Mouse (Mus musculus) erythroblast, adult 5-6 weeks (primary cell): ENCODE results near the gene Rffl. TPM values are rescaled to one million over a fixed set of nuclear protein-coding genes. Genes with fewer than 3 reads are reported as not detected.
"Not testable (repeated sequence)": the region's sequence is repeated elsewhere in the genome, so short reads cannot be mapped to it uniquely, and the experiment has no call there.

Experiments
- ATAC-seq: replicated peaks from 2 replicates; pipeline ENCODE4 v1.8.0; 2016; ENCODE audit warnings: moderate number of reproducible peaks, mild to moderate bottlenecking, moderate TSS enrichment, inconsistent platforms; ENCODE audit not compliant: poor library complexity, low FRiP score, severe bottlenecking
- total RNA-seq, 2 experiments: library from RNA; stranded (forward) in 1 of 2; stranded (reverse) in 1 of 2; fragments of 150-400 nt in 1 of 2; fragments of 200-764, 138-1000 nt in 1 of 2; gene quantifications; 2 replicates each; pipeline versions ENCODE4 v1.2.3 to v1.2.4; 2015 to 2017; ENCODE audit warnings: low replicate concordance in 2 of 2

The Rffl gene
- total RNA-seq, 2 experiments from 2014 or later = 79.9 to 115 TPM

DNA sequence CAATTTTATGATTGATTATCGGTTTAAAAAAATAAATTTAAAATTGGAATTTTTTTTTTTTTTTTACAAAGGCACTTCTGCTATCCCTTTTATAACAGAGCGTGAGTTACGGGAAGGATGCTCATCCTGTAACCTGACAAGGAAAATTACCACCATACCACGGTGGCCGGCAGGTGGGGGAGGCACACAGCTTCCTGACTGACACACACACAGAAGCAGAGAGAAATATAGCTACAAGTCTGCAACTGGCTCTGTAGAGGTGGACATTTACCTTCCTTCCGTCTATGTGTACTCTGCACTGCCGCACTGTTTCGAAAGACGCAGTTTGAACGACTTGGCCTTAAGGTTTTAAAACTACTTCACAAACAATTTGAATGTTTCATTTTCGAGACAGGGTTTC is 18.9 kb downstream of the Rffl start:
- ATAC-seq = no peak

DNA sequence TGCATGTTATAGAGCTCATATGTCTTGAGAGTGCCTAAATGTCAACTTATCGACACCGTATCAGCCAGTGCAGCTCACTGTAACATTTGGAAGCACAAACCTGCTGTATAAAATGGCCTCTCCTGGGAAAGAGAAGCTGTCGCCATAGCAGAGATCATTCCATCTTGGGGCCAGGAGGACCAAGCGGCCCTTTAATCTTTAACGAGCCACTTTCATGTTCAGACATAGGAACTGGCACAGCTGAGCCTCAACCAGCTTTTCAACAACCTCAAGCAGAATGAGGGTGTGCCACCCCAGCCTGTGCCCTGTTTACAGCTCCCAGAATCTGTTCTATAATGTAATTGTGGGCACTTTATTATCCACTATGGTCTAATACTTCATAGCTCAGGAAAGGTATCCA is 20.8 kb downstream of the Rffl start:
- no peak for ATAC-seq

DNA sequence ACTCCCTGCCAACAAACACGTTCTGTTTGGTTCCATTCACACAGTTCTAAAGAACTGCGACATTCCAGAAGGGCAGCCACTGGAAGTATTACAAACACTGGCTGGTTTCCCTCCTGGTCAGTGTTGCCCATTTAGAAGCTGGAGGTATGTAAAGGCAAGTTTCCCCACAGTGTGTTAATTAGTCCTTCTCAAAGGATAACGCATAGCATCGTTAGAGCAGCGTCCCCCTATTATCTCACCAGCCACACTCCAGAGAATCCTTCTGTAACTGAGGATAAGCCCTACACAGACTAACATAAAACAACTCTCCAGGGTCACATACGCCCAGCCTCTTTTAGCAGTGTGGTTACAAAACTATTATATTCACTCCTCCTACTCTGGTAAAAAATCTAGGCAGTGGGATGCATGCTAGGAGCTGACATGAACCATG is 23.4 kb downstream of the Rffl start:
- ATAC-seq = peak; percentile 75

DNA sequence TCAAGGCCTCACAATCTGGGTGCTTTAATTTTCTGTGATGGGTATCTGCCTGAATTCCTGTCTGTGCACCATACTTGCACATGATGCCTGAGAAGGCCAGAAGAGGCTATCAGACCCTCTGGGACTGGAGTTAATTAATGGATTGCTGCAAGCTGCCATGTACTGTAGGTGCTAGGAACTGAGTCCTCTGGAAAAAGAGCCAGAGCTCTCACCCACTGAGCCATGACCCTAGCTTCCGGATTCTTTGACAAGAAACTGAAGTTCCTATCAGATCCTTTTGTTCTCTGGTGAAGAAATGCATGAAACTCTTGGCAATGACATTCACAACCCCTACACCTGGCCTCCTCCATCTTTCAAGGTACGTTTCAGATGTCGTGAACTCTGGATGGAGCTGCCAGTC is 24.1 kb downstream of the Rffl start:
- no peak for ATAC-seq

DNA sequence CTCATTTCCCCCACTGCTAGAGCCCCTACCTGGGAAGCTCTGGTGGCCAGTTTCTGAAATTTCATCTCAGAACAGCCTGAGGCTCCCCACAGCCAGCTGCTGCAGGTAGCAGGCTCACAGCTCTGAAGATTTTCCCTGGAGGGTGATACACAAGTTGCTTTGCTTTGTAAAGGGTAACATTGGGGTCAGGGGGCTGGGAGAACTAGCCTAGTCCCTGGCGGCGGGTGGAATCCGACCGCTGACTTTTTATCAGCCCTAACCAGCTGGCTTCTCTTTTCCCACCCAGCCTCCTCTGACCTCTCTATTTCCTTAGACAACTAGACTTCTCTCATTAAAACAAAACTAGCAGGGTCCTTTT is 25.0 kb downstream of the Rffl start:
- peak; percentile 72 for ATAC-seq

DNA sequence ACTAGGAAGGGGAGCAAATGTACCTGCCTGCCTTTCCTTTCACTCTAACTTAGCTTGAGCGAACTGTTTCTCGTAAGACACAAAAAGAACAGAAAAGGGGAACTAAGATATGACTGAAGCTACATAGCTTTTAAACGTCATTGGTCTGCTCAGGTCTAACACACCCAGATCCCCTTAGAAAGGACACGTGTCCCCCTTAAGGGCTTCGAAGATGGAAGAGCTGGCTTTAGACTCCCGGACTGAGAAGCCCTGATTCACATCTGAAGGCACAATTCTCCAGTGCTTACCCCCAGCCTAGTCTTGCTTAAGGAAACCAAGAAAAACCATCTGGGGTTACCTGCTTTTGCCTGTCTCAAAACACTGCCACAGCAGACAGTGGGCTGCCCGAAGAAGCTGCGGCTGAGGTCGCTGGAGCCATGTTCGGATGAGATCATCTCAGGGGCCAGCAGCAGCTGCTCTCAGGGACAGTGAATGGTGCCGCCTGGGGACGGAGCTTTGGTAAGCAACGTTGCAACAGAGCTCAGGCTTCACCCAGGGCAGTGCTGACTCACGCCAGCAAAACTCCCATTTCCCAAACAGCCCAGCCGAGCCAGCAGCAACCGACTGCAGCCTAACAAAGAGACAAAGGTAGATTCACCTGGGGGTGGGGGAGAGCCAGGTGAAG is 25.5 kb downstream of the Rffl start:
- ATAC-seq = peak; percentile 79

DNA sequence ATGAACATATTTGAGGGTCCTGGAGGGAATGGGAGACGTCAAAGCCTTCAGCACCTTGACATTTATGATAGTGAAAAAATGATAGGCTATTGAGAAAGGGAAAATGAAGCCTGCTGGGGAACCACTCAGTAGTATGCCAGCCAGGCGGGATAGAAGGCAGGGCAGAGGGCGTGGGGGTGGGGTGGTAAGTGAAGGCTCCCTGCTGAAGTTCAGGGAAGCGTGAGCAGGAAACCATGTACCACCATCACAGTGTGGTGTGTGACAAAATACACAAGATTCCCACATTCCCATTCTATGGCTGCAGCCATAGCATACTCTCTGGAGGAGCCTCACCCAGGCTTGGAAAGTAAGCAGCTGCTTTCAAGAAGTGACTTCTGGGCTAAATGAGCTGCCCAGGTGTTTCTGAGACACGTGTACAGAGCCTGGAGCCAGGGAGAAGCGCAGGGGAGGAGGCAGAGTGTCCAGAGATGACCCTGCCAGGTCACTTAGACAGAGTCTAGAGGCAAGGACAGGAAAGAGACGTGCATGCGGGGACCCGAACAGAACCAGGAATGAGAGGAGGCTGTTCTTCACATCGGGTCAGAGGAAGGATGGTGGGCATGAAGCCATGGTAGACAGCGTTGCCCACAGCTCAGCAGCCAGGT is 26.1 kb downstream of the Rffl start:
- peak; percentile 33 for ATAC-seq

DNA sequence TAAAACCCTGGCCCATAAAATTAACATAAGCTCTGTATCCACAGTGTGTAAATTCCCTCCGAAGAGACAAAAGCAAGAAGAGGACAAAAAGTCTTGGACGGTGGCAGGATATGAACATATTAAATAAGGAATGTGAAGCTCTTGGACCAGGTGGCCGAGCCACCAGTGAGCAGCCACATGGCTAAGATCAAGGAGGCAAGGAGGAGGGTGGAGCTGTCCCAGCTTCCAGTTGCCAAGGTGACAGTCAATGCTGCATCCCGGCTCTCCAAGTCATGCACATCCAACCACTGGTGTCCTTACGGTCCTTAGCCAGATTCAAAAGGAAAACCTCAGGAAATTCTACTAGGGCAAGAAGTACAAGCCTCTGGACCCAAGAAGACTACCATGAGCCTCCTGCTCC is 32.5 kb downstream of the Rffl start:
- ATAC-seq = no peak

DNA sequence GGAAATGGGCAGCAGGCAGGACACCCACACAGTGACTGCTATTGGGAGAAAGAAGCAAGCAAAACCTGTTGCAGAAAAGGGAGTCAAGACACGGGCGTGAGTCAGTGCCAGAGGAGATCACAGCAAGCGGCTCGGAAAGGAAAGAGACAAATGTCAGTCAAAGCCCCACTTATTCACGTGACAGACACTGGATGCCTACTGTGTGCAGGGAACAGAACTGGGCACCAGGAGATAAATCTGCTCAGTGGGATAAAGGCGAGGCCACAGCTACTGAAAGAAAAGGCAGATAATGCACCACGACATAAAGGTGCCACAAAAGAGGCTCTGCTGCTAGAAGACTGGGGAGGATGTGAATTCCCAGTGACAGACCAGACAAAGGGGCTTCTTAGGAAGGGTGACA is 33.2 kb downstream of the Rffl start:
- no peak for ATAC-seq

DNA sequence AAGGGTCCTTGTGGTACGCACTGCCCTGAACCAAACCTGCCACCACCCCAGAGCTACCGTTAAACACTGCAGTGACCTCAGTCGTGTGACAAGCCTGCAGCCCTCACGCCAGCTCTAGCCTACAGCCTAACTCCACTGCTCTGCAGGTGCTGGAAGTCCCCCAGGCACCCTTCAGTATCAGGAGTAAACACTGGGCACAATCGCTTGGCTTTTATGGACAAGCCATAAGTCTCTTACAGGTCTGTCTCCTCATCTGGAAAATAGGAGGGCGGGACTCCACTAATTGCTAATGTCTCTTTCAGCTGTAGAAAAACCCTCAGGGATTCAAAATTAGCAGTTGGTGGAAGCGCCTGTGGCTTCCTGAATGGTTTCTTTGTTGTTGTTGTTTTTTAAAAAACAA is 33.8 kb downstream of the Rffl start:
- no peak for ATAC-seq

DNA sequence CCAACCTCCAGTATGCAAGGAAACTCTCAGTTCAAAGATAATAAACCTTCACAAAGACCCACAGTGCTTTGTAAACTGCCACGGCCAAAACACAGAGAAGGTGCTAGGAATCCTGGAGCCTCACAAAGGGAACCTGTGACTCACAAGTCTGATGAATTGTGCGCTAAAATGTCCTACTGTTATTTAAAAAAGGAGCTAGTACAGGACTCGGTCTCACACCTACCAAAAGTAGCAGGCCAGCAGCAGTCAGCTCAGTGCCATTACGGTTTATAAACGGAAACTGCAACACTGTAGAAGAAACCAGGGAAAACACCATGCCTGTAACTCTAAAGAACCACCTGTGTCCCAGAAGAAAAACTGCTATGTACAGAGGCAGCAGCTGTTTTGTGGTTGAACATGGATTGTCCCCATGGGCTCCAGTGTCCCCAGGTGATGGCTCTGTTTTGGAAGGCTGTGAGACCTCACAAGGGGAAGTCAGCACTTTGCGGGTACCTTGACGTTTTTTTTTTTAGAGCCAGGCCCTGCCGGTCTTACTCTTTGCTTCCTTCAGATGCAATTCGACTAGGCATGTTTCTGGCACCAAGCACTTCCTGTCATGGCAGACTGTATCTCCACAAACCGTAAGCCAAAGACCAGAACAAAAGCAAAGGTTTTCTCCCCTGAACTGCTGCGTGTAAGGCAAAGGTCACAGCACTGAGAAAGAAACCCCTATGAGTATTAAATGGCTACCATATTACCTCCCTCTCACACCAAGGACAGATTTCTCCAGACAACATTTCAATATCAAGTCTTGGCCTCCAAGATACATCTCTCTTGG is 35.2 kb downstream of the Rffl start:
- no peak for ATAC-seq

DNA sequence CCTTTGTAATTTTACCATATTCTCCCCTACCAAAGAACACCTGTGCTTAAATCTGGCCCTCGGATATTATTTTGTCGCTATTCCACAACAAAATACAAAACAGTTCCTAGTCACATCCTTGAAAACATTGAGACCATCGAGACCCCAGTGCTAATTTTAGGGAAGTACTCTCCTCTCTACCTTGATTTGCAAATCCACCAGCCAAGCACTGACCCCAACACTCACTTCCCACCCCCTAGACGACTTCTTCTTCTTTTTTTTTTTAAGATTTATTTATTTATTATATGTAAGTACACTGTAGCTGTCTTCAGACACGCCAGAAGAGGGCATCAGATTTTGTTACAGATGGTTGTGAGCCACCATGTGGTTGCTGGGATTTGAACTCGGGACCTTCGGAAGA is 36.7 kb downstream of the Rffl start:
- ATAC-seq = not testable (repeated sequence)

DNA sequence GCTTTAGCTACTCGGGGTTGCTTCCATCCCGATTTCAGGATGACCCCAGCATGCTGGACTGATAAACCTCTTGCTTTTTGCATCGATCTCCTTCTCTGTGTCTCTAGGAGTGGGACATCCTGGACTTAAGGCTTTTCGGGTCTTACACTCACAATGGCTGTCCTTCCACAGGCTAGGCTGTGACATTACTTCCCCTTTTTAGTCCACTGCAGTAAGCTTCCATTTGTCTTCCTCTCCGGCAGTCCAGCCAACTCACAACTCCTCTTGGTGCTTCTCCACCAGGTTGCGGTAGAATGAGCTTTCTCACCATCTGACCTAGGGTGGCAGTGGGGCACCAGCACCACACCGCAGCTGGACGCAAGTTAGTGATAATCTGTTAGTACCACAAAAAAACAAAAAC is 37.1 kb downstream of the Rffl start:
- ATAC-seq = no peak

DNA sequence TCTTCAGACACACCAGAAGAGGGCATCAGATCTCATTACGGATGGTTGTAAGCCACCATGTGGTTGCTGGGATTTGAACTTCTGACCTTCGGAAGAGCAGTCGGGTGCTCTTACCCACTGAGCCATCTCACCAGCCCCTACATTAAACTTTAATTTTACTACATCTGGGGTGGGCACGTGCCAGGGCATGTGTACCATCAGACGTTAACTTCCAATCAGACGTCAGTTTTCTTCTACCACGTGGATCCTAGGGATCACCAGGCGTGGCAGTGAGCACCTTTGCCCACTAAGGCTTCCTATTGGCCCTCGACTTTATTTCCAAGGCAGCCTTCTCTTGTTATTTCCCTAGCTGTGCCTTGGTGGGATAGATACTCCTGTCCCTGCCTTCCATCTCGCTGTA is 38.6 kb downstream of the Rffl start:
- not testable (repeated sequence) for ATAC-seq

DNA sequence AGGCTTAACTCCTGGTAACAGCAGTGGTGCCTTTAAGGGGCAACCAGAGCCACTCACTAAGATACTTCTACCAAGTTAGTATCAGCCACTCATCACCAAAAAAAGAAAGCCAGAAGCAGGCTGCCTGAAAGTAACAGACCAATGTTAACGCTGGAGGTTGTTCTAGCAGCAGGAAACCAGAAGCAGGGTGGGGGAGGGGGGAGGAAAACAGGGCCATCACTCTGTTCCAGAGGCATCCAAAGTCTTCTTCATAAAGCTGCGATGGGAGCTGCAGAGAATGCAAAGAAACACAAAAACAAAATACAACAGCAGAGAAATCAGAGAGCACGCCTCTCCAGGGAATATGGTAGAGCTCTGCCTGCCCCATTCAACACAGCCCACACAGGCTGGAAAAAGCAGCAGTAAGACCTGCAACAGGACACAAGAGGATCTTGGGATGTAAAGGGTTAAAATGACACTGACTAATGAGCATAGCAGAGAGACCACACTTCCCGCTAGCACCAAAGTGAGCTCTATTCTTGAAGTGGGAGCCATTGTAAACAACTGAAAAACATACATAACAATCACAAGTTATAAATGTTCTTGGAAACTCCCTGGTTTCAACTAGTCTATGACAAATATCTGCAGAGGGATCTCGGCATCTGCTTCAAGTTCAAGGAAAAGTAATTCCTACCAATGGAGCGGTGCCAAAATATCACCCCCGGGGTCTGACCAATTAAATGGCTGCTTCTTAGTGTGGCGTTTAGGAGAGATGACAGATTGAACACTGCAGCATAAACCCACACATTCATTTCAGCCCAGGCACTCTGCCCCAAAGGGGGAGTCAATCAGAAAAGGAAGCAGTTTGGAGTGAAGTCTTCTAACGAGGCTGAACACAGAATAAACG is 39.8 kb downstream of the Rffl start:
- no peak for ATAC-seq

DNA sequence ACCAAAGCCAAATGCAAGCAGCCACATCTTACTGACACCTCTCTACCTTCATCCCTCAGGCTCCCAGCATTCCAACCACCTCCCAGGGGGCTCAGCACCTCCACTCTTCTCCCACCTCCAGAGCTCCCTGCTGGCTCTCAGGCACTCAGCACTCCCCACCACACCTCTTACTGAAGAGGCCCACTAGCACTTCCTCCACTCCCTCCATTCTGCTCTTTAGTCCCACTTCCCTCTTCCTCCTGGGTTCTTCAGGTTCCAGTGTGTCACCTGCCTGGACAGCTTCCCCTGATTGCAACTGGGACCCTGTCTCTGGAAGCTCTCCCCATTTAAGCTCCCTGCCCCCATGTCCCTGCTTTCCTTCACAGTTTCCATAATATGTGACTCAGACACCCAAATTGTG is 44.2 kb downstream of the Rffl start:
- no peak for ATAC-seq

DNA sequence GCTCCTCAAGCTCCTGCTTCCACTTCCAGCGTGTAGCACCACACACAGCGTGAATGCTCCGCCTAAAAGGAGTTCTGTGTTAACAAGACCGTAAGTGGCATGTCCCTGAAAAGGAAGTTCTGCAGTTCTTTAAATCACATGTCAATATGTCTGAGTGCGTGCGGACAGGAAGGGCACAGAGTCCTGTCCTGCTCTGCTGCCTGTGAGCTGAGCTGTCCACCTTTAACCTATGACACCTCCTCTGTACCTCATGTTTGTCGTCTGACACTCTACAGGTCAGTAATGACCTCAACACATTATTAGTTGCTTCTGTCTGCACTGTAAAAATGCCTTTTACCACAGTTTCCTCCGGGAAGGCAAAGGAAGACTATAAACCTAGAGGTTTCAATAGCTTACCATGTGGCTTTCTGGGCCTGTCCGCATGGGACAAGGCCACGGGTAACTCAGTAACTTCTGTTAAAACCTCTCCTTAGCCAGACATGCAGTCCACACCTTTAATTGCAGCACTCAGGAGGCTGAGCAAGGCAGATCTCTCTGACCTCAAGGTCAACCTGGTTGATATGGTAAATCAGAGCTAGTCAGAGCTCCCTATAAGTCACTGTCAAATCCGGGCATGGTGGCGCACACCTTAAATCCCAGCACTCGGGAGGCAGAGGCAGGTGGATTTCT is 50.1 kb downstream of the Rffl start:
- ATAC-seq = no peak

DNA sequence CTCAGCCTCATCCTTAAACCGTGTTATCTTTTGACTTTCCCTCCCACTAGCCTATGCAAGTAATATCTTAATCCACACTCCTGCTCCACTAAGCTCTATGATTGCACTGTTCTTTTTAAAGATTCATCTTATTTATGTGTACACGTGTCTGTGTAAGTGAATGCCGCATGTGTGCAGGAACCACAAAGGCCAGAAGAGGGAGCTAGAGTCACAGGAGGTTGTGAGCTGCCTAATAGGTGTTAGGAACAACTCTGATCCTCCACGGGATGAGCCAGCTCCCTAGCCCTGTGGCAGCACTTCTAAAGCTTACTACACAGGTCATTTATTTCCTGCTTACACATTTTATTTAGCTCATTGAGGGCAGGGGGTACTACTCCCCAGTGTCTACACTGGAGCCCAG is 51.7 kb downstream of the Rffl start:
- ATAC-seq = peak; percentile 90

DNA sequence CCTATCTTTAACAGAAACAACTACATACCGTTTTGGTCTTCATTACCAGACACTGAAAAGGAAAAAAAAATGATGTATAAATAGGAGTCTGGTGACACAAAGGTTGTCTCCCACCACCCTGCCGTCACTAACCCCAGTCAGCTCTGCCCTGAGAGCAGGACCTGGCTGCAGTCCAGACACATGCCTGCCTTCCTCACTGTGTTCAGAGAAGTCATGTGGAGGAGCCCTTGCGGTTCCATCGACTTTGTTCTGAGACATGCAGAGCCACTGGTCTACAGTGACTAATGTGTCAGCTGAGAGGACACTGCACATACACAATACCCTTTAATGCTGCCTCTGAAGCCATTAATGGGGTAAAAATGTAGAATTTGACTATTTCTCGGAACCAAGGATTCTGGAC is 62.5 kb downstream of the Rffl start:
- no peak for ATAC-seq

DNA sequence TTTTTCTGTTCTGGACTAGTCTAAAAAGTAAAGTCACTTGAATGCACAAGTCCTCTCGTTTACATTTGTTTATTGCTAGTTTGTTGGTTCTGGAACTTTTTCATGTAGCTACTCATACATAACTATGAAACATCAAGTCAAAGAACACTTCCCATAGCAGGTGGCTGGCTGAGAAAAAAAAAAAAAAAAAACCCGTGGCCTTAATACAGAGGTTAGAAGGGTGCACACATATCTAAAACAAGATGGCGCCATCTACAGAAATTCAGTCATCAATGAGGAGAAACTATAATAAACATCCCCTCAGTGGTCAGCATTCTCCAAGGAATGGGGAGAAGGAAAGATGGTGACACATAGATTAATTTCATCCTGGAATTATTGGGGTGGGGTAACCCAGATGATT is 63.6 kb downstream of the Rffl start:
- no peak for ATAC-seq
